Mouse (Mus musculus): Measurements from ENCODE around the gene Klk11.

Klk11 gene

GRCm38 (mm10) chr7:43774364-43774763 lies at the start of gene Klk11:
Klk11 (plus strand) TSS chr7:43774604.
- DNase-seq (ENCODE audit: low spot score in 2 of 2): no peak

GRCm38 (mm10) chr7:43747788-43748187 lies 26.6 kb upstream of the Klk11 start:
- DNase-seq (ENCODE audit: low spot score in 2 of 2): no peak

- DNase-seq (ENCODE audit: low spot score in 2 of 2): no peak
Observed at GRCm38 (mm10) chr7:43752806-43753205, 21.6 kb upstream of the Klk11 start.

GRCm38 (mm10) chr7:43766484-43766883 lies 7.9 kb upstream of the Klk11 start:
- no peak for DNase-seq (ENCODE audit: low spot score in 2 of 2)

GRCm38 (mm10) chr7:43768597-43768996 lies 5.8 kb upstream of the Klk11 start, which contains the start of gene Klk12:
Klk12 (plus strand) TSS chr7:43768897.
- DNase-seq (ENCODE audit: low spot score in 2 of 2): no peak

GRCm38 (mm10) chr7:43769636-43770035 lies 4.8 kb upstream of the Klk11 start:
- DNase-seq (ENCODE audit: low spot score in 2 of 2): no peak

GRCm38 (mm10) chr7:43770701-43771100 lies 3.7 kb upstream of the Klk11 start:
- no peak for DNase-seq (ENCODE audit: low spot score in 2 of 2)

- no peak for DNase-seq (ENCODE audit: low spot score in 2 of 2)
Observed at GRCm38 (mm10) chr7:43771916-43772315, 2.5 kb upstream of the Klk11 start.

- DNase-seq (ENCODE audit: low spot score in 2 of 2): no peak
Observed at GRCm38 (mm10) chr7:43772901-43773300, 1.5 kb upstream of the Klk11 start.

GRCm38 (mm10) chr7:43774802-43775201 lies 398 bp downstream of the Klk11 start:
- DNase-seq (ENCODE audit: low spot score in 2 of 2): no peak

GRCm38 (mm10) chr7:43775311-43776057 lies 1.1 kb downstream of the Klk11 start:
- DNase-seq (ENCODE audit: low spot score in 2 of 2): no peak

- DNase-seq (ENCODE audit: low spot score in 2 of 2): no peak
Observed at GRCm38 (mm10) chr7:43776506-43776905, 2.1 kb downstream of the Klk11 start.

GRCm38 (mm10) chr7:43777423-43777822 lies 3.0 kb downstream of the Klk11 start:
- no peak for DNase-seq (ENCODE audit: low spot score in 2 of 2)

- DNase-seq (ENCODE audit: low spot score in 2 of 2): no peak
Observed at GRCm38 (mm10) chr7:43778176-43778970, 4.0 kb downstream of the Klk11 start.

GRCm38 (mm10) chr7:43780241-43780640 lies 5.8 kb downstream of the Klk11 start:
- no peak for DNase-seq (ENCODE audit: low spot score in 2 of 2)

GRCm38 (mm10) chr7:43780746-43781145 lies 6.3 kb downstream of the Klk11 start, which contains the start of gene Klk10:
Klk10 (plus strand) TSS chr7:43781035.
- DNase-seq (ENCODE audit: low spot score in 2 of 2): no peak

- no peak for DNase-seq (ENCODE audit: low spot score in 2 of 2)
Observed at GRCm38 (mm10) chr7:43781541-43781940, 7.1 kb downstream of the Klk11 start.

GRCm38 (mm10) chr7:43782275-43783265 lies 8.2 kb downstream of the Klk11 start:
- DNase-seq (ENCODE audit: low spot score in 2 of 2): peak; percentile 67 to 83

- no peak for DNase-seq (ENCODE audit: low spot score in 2 of 2)
Observed at GRCm38 (mm10) chr7:43785286-43785685, 10.9 kb downstream of the Klk11 start.

GRCm38 (mm10) chr7:43788096-43788495 lies 13.7 kb downstream of the Klk11 start:
- DNase-seq (ENCODE audit: low spot score in 2 of 2): no peak

GRCm38 (mm10) chr7:43789295-43789694 lies 14.9 kb downstream of the Klk11 start:
- no peak for DNase-seq (ENCODE audit: low spot score in 2 of 2)

GRCm38 (mm10) chr7:43791591-43791990 lies 17.2 kb downstream of the Klk11 start, which contains the start of gene Klk9:
Klk9 (plus strand) TSS chr7:43791891.
- no peak for DNase-seq (ENCODE audit: low spot score in 2 of 2)
